Mouse (Mus musculus) stomach, postnatal 0 days (tissue): Measurements from ENCODE around the gene Ints12. TPM values are rescaled to one million over a fixed set of nuclear protein-coding genes. Genes with fewer than 3 reads are reported as not detected.
A peak's percentile ranks its signal among the peaks of the same experiment; 100 is the strongest.

Source experiments
- ATAC-seq: fragments of 200-750 bp; cut with Nextera tagmentation; 2 replicates; pipeline ENCODE4 v1.8.0; 2017; ENCODE audit not compliant: low FRiP score, low TSS enrichment
- DNase-seq: peaks from one replicate; pipeline ENCODE4 v3.0.0-alpha.2; 2016; ENCODE audit warnings: low spot score
- H3K27ac ChIP-seq: fragments of 300-500 bp; sonication (generic); replicated peaks from 2 replicates; pipeline ENCODE4 v1.5.1; 2014; ENCODE audit warnings: mild to moderate bottlenecking, control low read depth
- H3K27me3 ChIP-seq: fragments of 300-500 bp; sonication (generic); 2 replicates; pipeline ENCODE4 v1.6.1; 2014; ENCODE audit warnings: low read length; ENCODE audit not compliant: control insufficient read depth, insufficient read depth
- H3K36me3 ChIP-seq: fragments of 300-500 bp; sonication (generic); 2 replicates; pipeline ENCODE4 v1.6.1; 2014; ENCODE audit warnings: low read length, mixed read lengths; ENCODE audit not compliant: control insufficient read depth, insufficient read depth
- H3K4me1 ChIP-seq: fragments of 300-500 bp; sonication (generic); replicated peaks from 2 replicates; pipeline ENCODE4 v1.6.1; 2014; ENCODE audit warnings: antibody characterized with exemption; ENCODE audit not compliant: control insufficient read depth, insufficient read depth
- H3K4me2 ChIP-seq: fragments of 300-500 bp; sonication (generic); replicated peaks from 2 replicates; pipeline ENCODE4 v1.6.1; 2014; ENCODE audit warnings: low read depth, mild to moderate bottlenecking, control low read depth, moderate library complexity
- H3K4me3 ChIP-seq: fragments of 300-500 bp; sonication (generic); 2 replicates; pipeline ENCODE4 v1.5.1; 2014; ENCODE audit warnings: low read depth, low read length, control low read depth
- H3K9ac ChIP-seq: fragments of 300-500 bp; sonication (generic); 2 replicates; pipeline ENCODE4 v1.6.1; 2014; ENCODE audit warnings: mild to moderate bottlenecking, low read length, control low read depth, mixed read lengths
- H3K9me3 ChIP-seq: fragments of 300-500 bp; sonication (generic); 2 replicates; pipeline ENCODE4 v1.6.1; 2016; ENCODE audit warnings: low read length; ENCODE audit not compliant: control insufficient read depth
- CTCF ChIP-seq: IDR thresholded peaks from 2 replicates; pipeline ENCODE4 v1.5.1; 2016; ENCODE audit warnings: antibody characterized with exemption, low read depth, mild to moderate bottlenecking, moderate library complexity
- EP300 ChIP-seq: optimal IDR thresholded peaks from 2 replicates; pipeline ENCODE3; 2016; ENCODE audit warnings: antibody characterized with exemption
- WGBS: fragments of 180-500 bp; shearing (Covaris S2); extraction: QIAGEN DNeasy Blood & Tissue Kit; methylation state at CpG from one replicate; pipeline ENCODE4 v1.1.7; 2014; 5-methylcytosine and 5-hydroxymethylcytosine counted together
- polyA plus RNA-seq: library from polyadenylated mRNA; unstranded; fragments of >200 nt; fragmentation: Nextera tagmentation; extraction: Ambion mirVana; gene quantifications from 2 replicates; pipeline ENCODE4 v1.2.1, GENCODE M21; 2015

Ints12 gene
- polyA plus RNA-seq, 1 experiment from 2014 or later, result 14.2 TPM

GRCm38 (mm10) chr3:133090247-133091120 lies 1.2 kb upstream of the Ints12 start:
- TF ChIP-seq EP300, result no peak
- TF ChIP-seq CTCF, result no peak
- H3K4me2 ChIP-seq, result peak overlapping the region; percentile 74
- no peak for DNase-seq
- H3K4me1 ChIP-seq, result no peaks in the 10 kb centered on the region
- H3K27me3 ChIP-seq, result no peaks in the 10 kb centered on the region
- H3K4me3 ChIP-seq, result peak overlapping the region; percentile 98
- WGBS, result 4% methylated on average over 11 of the region's 11 CpGs
- peak overlapping the region; percentile 94 for H3K9ac ChIP-seq
- no peak overlapping the region for H3K27ac ChIP-seq
- no peaks in the 10 kb centered on the region for H3K9me3 ChIP-seq
- ATAC-seq, result no peak
- H3K36me3 ChIP-seq, result no peaks in the 10 kb centered on the region

- Histone ChIP-seq H3K9ac (peak overlapping the region; percentile 94), H3K9me3 (no peaks in the 10 kb centered on the region), H3K36me3 (no peaks in the 10 kb centered on the region), H3K4me3 (peak overlapping the region; percentile 98), H3K27me3 (no peaks in the 10 kb centered on the region), H3K27ac (peak overlapping the region; percentile 96), H3K4me1 (no peaks in the 10 kb centered on the region), H3K4me2 (peak overlapping the region; percentile 74)
- no peak for TF ChIP-seq EP300
- TF ChIP-seq CTCF, result no peak
- peak; percentile 80 for ATAC-seq
- DNase-seq, result no peak
- under 1% methylated on average over 44 of the region's 44 CpGs for WGBS
Observed at GRCm38 (mm10) chr3:133091121-133091663, 448 bp upstream of the Ints12 start.

- H3K27me3 ChIP-seq, result no peaks in the 10 kb centered on the region
- peak overlapping the region; percentile 96 for H3K27ac ChIP-seq
- TF ChIP-seq CTCF, result no peak
- no peak for TF ChIP-seq EP300
- H3K4me1 ChIP-seq, result no peaks in the 10 kb centered on the region
- peak overlapping the region; percentile 74 for H3K4me2 ChIP-seq
- no peaks in the 10 kb centered on the region for H3K36me3 ChIP-seq
- H3K9ac ChIP-seq, result peak overlapping the region; percentile 94
- H3K4me3 ChIP-seq, result peak overlapping the region; percentile 98
- ATAC-seq, result no peak
- 0% methylated on average over 7 of the region's 7 CpGs for WGBS
- no peaks in the 10 kb centered on the region for H3K9me3 ChIP-seq
- no peak for DNase-seq
Observed at GRCm38 (mm10) chr3:133092274-133092853, 724 bp downstream of the Ints12 start.

- Histone ChIP-seq H3K4me3 (peak overlapping the region; percentile 98; the same call in 1 of the 2 replicates), H3K4me1 (no peaks in the 10 kb centered on the region), H3K36me3 (no peaks in the 10 kb centered on the region)
Observed at GRCm38 (mm10) chr3:133092936-133093335, 1.3 kb downstream of the Ints12 start.

GRCm38 (mm10) chr3:133094305-133094704 lies 2.7 kb downstream of the Ints12 start:
- ATAC-seq (no peak), DNase-seq (no peak)
- WGBS, result 29% methylated on average over 1 of the region's 1 CpGs
- Histone ChIP-seq H3K4me2 (no peak overlapping the region), H3K9ac (no peak overlapping the region), H3K4me3 (no peak overlapping the region), H3K27ac (no peak overlapping the region), H3K36me3 (no peaks in the 10 kb centered on the region), H3K27me3 (no peaks in the 10 kb centered on the region), H3K9me3 (no peaks in the 10 kb centered on the region), H3K4me1 (no peaks in the 10 kb centered on the region)
- no peak for TF ChIP-seq EP300
- no peak for TF ChIP-seq CTCF

More at GRCm38 (mm10) chr3:133092936-133093335, 1.3 kb downstream of the Ints12 start:
- Histone ChIP-seq H3K27ac (no peak overlapping the region), H3K9me3 (no peaks in the 10 kb centered on the region), H3K27me3 (no peaks in the 10 kb centered on the region), H3K9ac (no peak overlapping the region), H3K4me2 (peak overlapping the region; percentile 74)
- DNase-seq, result no peak
- WGBS, result 74% methylated on average over 1 of the region's 1 CpGs
- ATAC-seq, result no peak
- TF ChIP-seq CTCF (no peak), EP300 (no peak)
